Mouse (Mus musculus): ENCODE results near the gene Tlr12.
"Not testable (repeated sequence)": the region's sequence is repeated elsewhere in the genome, so short reads cannot be mapped to it uniquely, and the experiment has no call there.

Gene Tlr12

GRCm38 (mm10) chr4:128618963-128619362 is 544 bp upstream of the Tlr12 start:
- DNase-seq: no peak

- DNase-seq: no peak
Measured at GRCm38 (mm10) chr4:128617363-128618120, 877 bp downstream of the Tlr12 start.

- peak; percentile 45 to 46 for DNase-seq
Measured at GRCm38 (mm10) chr4:128615761-128616160, 2.7 kb downstream of the Tlr12 start.

GRCm38 (mm10) chr4:128613326-128613725 is 5.1 kb downstream of the Tlr12 start:
- peak; percentile 58 to 66 for DNase-seq

- DNase-seq: not testable (repeated sequence)
Measured at GRCm38 (mm10) chr4:128611726-128612125, 6.7 kb downstream of the Tlr12 start.

GRCm38 (mm10) chr4:128610706-128611105 is 7.7 kb downstream of the Tlr12 start:
- no peak for DNase-seq

- DNase-seq: peak; percentile 90 to 93
Measured at GRCm38 (mm10) chr4:128609925-128610402, 8.5 kb downstream of the Tlr12 start, which contains the start of gene Zscan20. Gene Zscan20 (minus strand): TSS chr4:128610098.

- DNase-seq: no peak
Measured at GRCm38 (mm10) chr4:128609276-128609924, 9.0 kb downstream of the Tlr12 start.

GRCm38 (mm10) chr4:128607661-128608060 is 10.8 kb downstream of the Tlr12 start:
- DNase-seq: no peak

GRCm38 (mm10) chr4:128606586-128606985 is 11.8 kb downstream of the Tlr12 start:
- no peak for DNase-seq

- no peak for DNase-seq
Measured at GRCm38 (mm10) chr4:128597801-128598560, 20.4 kb downstream of the Tlr12 start.

- DNase-seq: peak; percentile 46 to 49
Measured at GRCm38 (mm10) chr4:128594062-128594461, 24.4 kb downstream of the Tlr12 start.

GRCm38 (mm10) chr4:128593286-128593685 is 25.1 kb downstream of the Tlr12 start:
- DNase-seq: peak; percentile 42 to 51

- peak; percentile 81 to 84 for DNase-seq
Measured at GRCm38 (mm10) chr4:128579182-128579581, 39.2 kb downstream of the Tlr12 start.

GRCm38 (mm10) chr4:128575811-128576210 is 42.6 kb downstream of the Tlr12 start:
- no peak for DNase-seq

Data from B cell, adult 2 months (primary cell).